In the genomic region with DNA sequence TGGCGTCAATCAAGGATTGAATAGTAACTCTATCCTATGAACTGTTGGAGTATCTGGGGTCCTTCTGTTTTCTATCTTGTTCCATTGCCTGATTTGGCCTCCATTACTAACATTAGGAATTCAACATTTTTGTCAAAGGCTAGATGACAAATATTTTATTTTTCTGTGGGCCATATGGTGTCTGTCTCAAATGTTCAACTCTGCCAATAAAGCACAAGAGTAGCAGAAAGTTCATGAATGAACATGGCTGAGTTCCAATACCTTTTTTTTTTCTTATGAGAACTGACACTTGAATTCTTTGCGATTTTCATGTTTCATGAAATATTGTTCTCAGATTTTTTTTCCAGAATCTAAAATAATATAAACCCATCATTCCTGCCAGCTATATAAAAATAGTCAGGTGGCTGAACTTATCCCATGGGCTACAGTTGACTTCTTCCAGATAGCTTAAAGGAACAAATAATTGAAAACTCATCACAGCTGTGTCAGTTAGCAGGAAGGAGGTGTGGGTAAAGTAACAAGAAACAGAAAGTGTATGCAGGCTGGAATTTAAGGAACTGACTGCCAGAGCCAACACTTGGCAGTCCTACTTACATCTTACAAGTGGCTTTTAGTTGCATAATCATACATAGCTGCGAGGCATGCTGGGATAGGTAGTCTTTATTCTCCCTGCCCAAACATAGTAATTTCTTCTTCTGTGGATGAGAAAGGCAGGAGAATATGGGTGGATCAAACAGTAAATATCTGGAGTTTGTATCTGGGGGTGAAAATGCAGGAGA, we compare ENCODE assay signal across 9 mouse cellular contexts.
DNase-seq lines count a peak whose midpoint lies in the region; ATAC-seq lines count a peak whose summit lies in the region.
"Had no signal": no experiment of that assay in that cellular context is flagged by ENCODE, and none has a peak within 500 bp of the region (broad histone marks: within the 10 kb centered on the region; RNA-seq: fewer than 3 reads in every experiment).

No protein-coding gene starts in this region.

- no peaks in the 10 kb centered on the region for H3K36me3 ChIP-seq in forebrain, embryonic 16.5 days (ENCODE audit: control insufficient read depth, insufficient read depth)
- H3K36me3 ChIP-seq in forebrain, embryonic 12.5 days (replicated peaks), result no peaks in the 10 kb centered on the region

- H3K27ac ChIP-seq in forebrain, embryonic 16.5 days (ENCODE audit: low read length), result no peak overlapping the region
- H3K27ac ChIP-seq in forebrain, embryonic 12.5 days, result no peak overlapping the region

- H3K4me2 ChIP-seq in forebrain, embryonic 16.5 days (ENCODE audit: low read length), result no peak overlapping the region
- H3K4me2 ChIP-seq in forebrain, embryonic 12.5 days, result no peak overlapping the region

- 79% methylated on average over 3 of the region's 3 CpGs for WGBS in forebrain, embryonic 16.5 days
- 91% methylated on average over 3 of the region's 3 CpGs for WGBS in forebrain, embryonic 12.5 days

- no peaks in the 10 kb centered on the region for H3K9me3 ChIP-seq in forebrain, embryonic 16.5 days (ENCODE audit: control insufficient read depth, low read length)
- H3K9me3 ChIP-seq in forebrain, embryonic 12.5 days, result no peaks in the 10 kb centered on the region

- intact Hi-C loops in left cerebral cortex, postnatal 14 days (cut with DNase I), result no loop called here
- intact Hi-C loops in left cerebral cortex, postnatal 36 days (cut with DNase I), result no loop called here
- intact Hi-C loops in heart, postnatal 14 days (cut with DNase I), result no loop called here

- no peaks in the 10 kb centered on the region for H3K27me3 ChIP-seq in forebrain, embryonic 16.5 days (replicated peaks; ENCODE audit: control insufficient read depth, insufficient read depth, low read length)
- no peaks in the 10 kb centered on the region for H3K27me3 ChIP-seq in forebrain, embryonic 12.5 days

- DNase-seq in left cerebral cortex, postnatal 14 days (ENCODE audit: low spot score in 2 of 2), result peak; percentile 4 to 17
- DNase-seq in left cerebral cortex, postnatal 36 days (ENCODE audit: low spot score in 2 of 2), result no peak
- peak; percentile 7 to 9 for DNase-seq in heart, postnatal 14 days
- DNase-seq in layer of hippocampus, adult 18-20 months (ENCODE audit: low spot score in 2 of 2), result no peak
- DNase-seq in cerebellum, postnatal 10 days, result no peak
- DNase-seq: retina, postnatal 1 day had no signal

- ATAC-seq in forebrain, embryonic 16.5 days, result peak; percentile 55; the same call in 1 of the 2 replicates
- ATAC-seq in forebrain, embryonic 12.5 days (ENCODE audit: low FRiP score), result no peak
- ATAC-seq in megakaryocyte progenitor cell, adult 5-6 weeks (replicated peaks; ENCODE audit: poor library complexity), result peak; percentile 100

- no peak overlapping the region for H3K9ac ChIP-seq in forebrain, embryonic 16.5 days (replicated peaks; ENCODE audit: low read depth, low read length)
- no peak overlapping the region for H3K9ac ChIP-seq in forebrain, embryonic 12.5 days

- H3K4me3 ChIP-seq in forebrain, embryonic 16.5 days (replicated peaks; ENCODE audit: low read length), result no peak overlapping the region
- H3K4me3 ChIP-seq in forebrain, embryonic 12.5 days (replicated peaks), result no peak overlapping the region

- H3K4me1 ChIP-seq in forebrain, embryonic 16.5 days (replicated peaks; ENCODE audit: control insufficient read depth, insufficient read depth, low read length), result no peaks in the 10 kb centered on the region
- H3K4me1 ChIP-seq in forebrain, embryonic 12.5 days, result no peaks in the 10 kb centered on the region

Comparison
In these comparisons a context has a peak if more than half of its experiments do, and no peak if none do; other contexts are left out.
1. DNase-seq: peak in left cerebral cortex, postnatal 14 days (2 of 2) and heart, postnatal 14 days (2 of 2); none in left cerebral cortex, postnatal 36 days (0 of 2), layer of hippocampus, adult 18-20 months (0 of 2) and cerebellum, postnatal 10 days (0 of 2).